Mouse (Mus musculus): Measurements from ENCODE around the gene AC124502.3.
"Not testable (repeated sequence)": the region's sequence is repeated elsewhere in the genome, so short reads cannot be mapped to it uniquely, and the experiment has no call there.

AC124502.3 gene

GRCm38 (mm10) chr19:5038709-5039156, at the start of gene AC124502.3, which contains the start of gene B4gat1:
AC124502.3 (plus strand) TSS chr19:5038891.
B4gat1 (plus strand) TSS chr19:5038826.
- DNase-seq (ENCODE audit: low read depth, low spot score), result peak; percentile 77

GRCm38 (mm10) chr19:4989013-4989412, 49.7 kb upstream of the AC124502.3 start:
- no peak for DNase-seq (ENCODE audit: low read depth, low spot score)

- DNase-seq (ENCODE audit: low read depth, low spot score), result peak; percentile 85
Observed at GRCm38 (mm10) chr19:4989434-4990255, 49.0 kb upstream of the AC124502.3 start.

GRCm38 (mm10) chr19:4990256-4990625, 48.5 kb upstream of the AC124502.3 start, which contains the start of gene Npas4:
Npas4 (minus strand) TSS chr19:4990316.
- no peak for DNase-seq (ENCODE audit: low read depth, low spot score)

- no peak for DNase-seq (ENCODE audit: low read depth, low spot score)
Observed at GRCm38 (mm10) chr19:4990716-4991115, 48.0 kb upstream of the AC124502.3 start.

- no peak for DNase-seq (ENCODE audit: low read depth, low spot score)
Observed at GRCm38 (mm10) chr19:4992371-4992770, 46.3 kb upstream of the AC124502.3 start.

GRCm38 (mm10) chr19:4992904-4993303, 45.8 kb upstream of the AC124502.3 start:
- peak; percentile 70 for DNase-seq (ENCODE audit: low read depth, low spot score)

GRCm38 (mm10) chr19:4994043-4994442, 44.6 kb upstream of the AC124502.3 start:
- DNase-seq (ENCODE audit: low read depth, low spot score), result no peak

- no peak for DNase-seq (ENCODE audit: low read depth, low spot score)
Observed at GRCm38 (mm10) chr19:4999445-5000140, 39.1 kb upstream of the AC124502.3 start.

- peak; percentile 66 for DNase-seq (ENCODE audit: low read depth, low spot score)
Observed at GRCm38 (mm10) chr19:5001666-5002406, 36.9 kb upstream of the AC124502.3 start.

- DNase-seq (ENCODE audit: low read depth, low spot score), result not testable (repeated sequence)
Observed at GRCm38 (mm10) chr19:5003644-5004043, 35.0 kb upstream of the AC124502.3 start.

GRCm38 (mm10) chr19:5004925-5005324, 33.8 kb upstream of the AC124502.3 start:
- DNase-seq (ENCODE audit: low read depth, low spot score), result no peak

GRCm38 (mm10) chr19:5013138-5013537, 25.6 kb upstream of the AC124502.3 start:
- no peak for DNase-seq (ENCODE audit: low read depth, low spot score)

- no peak for DNase-seq (ENCODE audit: low read depth, low spot score)
Observed at GRCm38 (mm10) chr19:5014961-5015398, 23.7 kb upstream of the AC124502.3 start.

GRCm38 (mm10) chr19:5016221-5016742, 22.4 kb upstream of the AC124502.3 start:
- no peak for DNase-seq (ENCODE audit: low read depth, low spot score)

GRCm38 (mm10) chr19:5016782-5017181, 21.9 kb upstream of the AC124502.3 start:
- no peak for DNase-seq (ENCODE audit: low read depth, low spot score)

- no peak for DNase-seq (ENCODE audit: low read depth, low spot score)
Observed at GRCm38 (mm10) chr19:5017611-5018010, 21.1 kb upstream of the AC124502.3 start.

GRCm38 (mm10) chr19:5018191-5018590, 20.5 kb upstream of the AC124502.3 start:
- no peak for DNase-seq (ENCODE audit: low read depth, low spot score)

- no peak for DNase-seq (ENCODE audit: low read depth, low spot score)
Observed at GRCm38 (mm10) chr19:5021416-5021815, 17.3 kb upstream of the AC124502.3 start.

GRCm38 (mm10) chr19:5023621-5024479, 14.8 kb upstream of the AC124502.3 start, which contains the start of gene Slc29a2:
Slc29a2 (plus strand) TSS chr19:5023860.
- DNase-seq (ENCODE audit: low read depth, low spot score), result peak; percentile 77

Data from retina, adult 2 months (tissue).